Mouse (Mus musculus): ENCODE data around the gene Rcan2. TPM values are rescaled to one million over a fixed set of nuclear protein-coding genes. Genes with fewer than 3 reads are reported as not detected.
A peak's percentile ranks its signal among the peaks of the same experiment; 100 is the strongest.

The Rcan2 gene
- total RNA-seq (2014; rRNA removed; ENCODE audit: low replicate concordance) (125 and 167 TPM in 2 replicates), polyA plus RNA-seq (2015; fragmentation: Nextera tagmentation; extraction: Ambion mirVana) (83.8 and 94.3 TPM in 2 replicates)

DNA sequence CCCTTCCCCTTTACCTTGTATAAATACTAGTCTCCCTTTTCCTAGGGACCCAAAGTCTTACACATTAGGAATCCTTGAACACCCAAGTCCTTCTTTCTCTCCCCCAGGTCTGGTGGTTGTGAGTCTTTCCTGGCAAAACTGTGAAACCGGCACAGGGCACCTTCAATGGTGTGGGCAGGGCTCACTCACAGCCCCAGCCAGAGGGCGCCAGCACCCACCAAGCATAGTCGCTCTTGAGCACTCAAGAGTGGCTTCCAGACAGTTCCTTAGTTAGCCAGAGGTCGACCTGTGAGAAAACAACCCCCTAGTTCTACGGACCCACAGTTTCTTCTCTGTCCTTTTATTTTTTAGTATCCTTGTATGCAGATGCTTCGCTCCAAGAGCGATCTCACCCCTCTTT lies at the start of gene Rcan2:
Gene Rcan2, plus strand, starts transcription at position 275 of the 400 bp plus-strand sequence.
- Histone ChIP-seq H3K4me2 (ENCODE audit: low read depth, low read length) (peak within 1 kb of the TSS; percentile 82), H3K4me3 (ENCODE audit: low read depth, low read length) (peak within 1 kb of the TSS; percentile 72), H3K9ac (replicated peaks; ENCODE audit: low read depth, low read length) (peak within 1 kb of the TSS; percentile 86), H3K27ac (ENCODE audit: low read depth) (peak within 1 kb of the TSS; percentile 94), H3K36me3 (replicated peaks; ENCODE audit: control insufficient read depth, insufficient read depth, low read length) (no peaks in the 10 kb centered on the region), H3K4me1 (ENCODE audit: control insufficient read depth, insufficient read depth) (peaks cover 13% of the 10 kb centered on the region), H3K27me3 (ENCODE audit: control insufficient read depth, insufficient read depth, low read length) (no peaks in the 10 kb centered on the region), H3K9me3 (replicated peaks; ENCODE audit: control insufficient read depth, low read length) (no peaks in the 10 kb centered on the region)
- ATAC-seq (ENCODE audit: insufficient read depth, low read depth) (peak; percentile 77), DNase-seq (ENCODE audit: low spot score) (peak; percentile 72)
- WGBS: under 1% methylated on average over 7 of the region's 7 CpGs
- TF ChIP-seq EP300 (IDR thresholded peaks at IDR 0.05; ENCODE audit: low read depth) (0 out of 2 replicates have a peak, but pooled peaks have one; percentile 9), CTCF (IDR thresholded peaks at IDR 0.05; ENCODE audit: low read depth) (peak; percentile 80)

DNA sequence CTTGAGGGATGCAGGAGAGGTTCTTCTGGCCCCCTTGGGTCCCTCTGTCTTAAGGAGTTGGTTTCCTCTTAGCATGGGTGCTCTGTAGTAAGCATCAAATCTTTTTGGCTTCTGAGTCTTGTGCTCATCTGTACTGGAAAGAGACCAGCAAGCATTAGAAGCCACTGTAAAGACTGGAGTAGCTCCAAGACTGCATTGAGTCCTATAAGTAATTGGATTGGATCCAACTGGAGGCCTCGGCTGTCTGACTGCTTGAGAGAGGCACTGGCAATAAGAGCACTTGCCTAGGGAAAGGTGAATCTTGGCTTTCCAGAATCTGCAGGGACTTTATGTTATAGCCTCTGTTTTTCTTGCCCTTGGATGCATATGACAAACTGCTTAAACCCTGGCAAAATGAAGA lies 48.3 kb upstream of the Rcan2 start:
- Histone ChIP-seq H3K4me1 (ENCODE audit: control insufficient read depth, insufficient read depth) (peaks cover 7% of the 10 kb centered on the region; the same call in 1 of the 2 replicates), H3K9me3 (replicated peaks; ENCODE audit: control insufficient read depth, low read length) (no peaks in the 10 kb centered on the region), H3K4me3 (ENCODE audit: low read depth, low read length) (no peak overlapping the region), H3K36me3 (replicated peaks; ENCODE audit: control insufficient read depth, insufficient read depth, low read length) (peaks cover 31% of the 10 kb centered on the region), H3K9ac (replicated peaks; ENCODE audit: low read depth, low read length) (no peak overlapping the region), H3K27ac (ENCODE audit: low read depth) (no peak overlapping the region), H3K4me2 (ENCODE audit: low read depth, low read length) (no peak overlapping the region), H3K27me3 (ENCODE audit: control insufficient read depth, insufficient read depth, low read length) (no peaks in the 10 kb centered on the region)
- ATAC-seq (ENCODE audit: insufficient read depth, low read depth): no peak
- no peak for DNase-seq (ENCODE audit: low spot score)
- 44% methylated on average over 1 of the region's 1 CpGs for WGBS
- TF ChIP-seq CTCF (IDR thresholded peaks at IDR 0.05; ENCODE audit: low read depth) (no peak), EP300 (IDR thresholded peaks at IDR 0.05; ENCODE audit: low read depth) (no peak)

DNA sequence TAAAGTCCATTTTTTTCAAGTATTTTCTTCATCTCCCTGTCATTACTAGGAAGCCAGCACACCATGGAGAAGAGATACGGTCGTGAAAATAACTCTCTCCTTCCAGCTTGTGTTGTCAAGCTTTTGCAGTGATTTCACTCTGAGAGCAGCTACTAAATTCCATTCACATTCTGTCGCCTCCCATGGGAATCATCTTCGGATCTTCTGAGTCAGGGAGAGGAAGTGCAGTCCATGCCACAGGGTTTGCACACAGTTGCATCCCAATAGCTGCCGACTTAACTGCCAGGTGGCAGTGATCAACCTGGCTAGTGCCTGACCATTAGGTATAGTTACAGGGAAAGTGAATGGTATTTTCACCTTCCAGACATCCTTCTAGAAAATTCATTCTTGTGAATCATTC lies 46.5 kb upstream of the Rcan2 start:
- Histone ChIP-seq H3K27ac (ENCODE audit: low read depth) (no peak overlapping the region), H3K9me3 (replicated peaks; ENCODE audit: control insufficient read depth, low read length) (no peaks in the 10 kb centered on the region), H3K4me3 (ENCODE audit: low read depth, low read length) (no peak overlapping the region), H3K4me1 (ENCODE audit: control insufficient read depth, insufficient read depth) (peaks cover 7% of the 10 kb centered on the region; the same call in 1 of the 2 replicates), H3K36me3 (replicated peaks; ENCODE audit: control insufficient read depth, insufficient read depth, low read length) (peaks cover 18% of the 10 kb centered on the region), H3K9ac (replicated peaks; ENCODE audit: low read depth, low read length) (no peak overlapping the region), H3K27me3 (ENCODE audit: control insufficient read depth, insufficient read depth, low read length) (no peaks in the 10 kb centered on the region), H3K4me2 (ENCODE audit: low read depth, low read length) (no peak overlapping the region)
- 37% methylated on average over 5 of the region's 5 CpGs for WGBS
- ATAC-seq (ENCODE audit: insufficient read depth, low read depth) (no peak), DNase-seq (ENCODE audit: low spot score) (peak; percentile 30)
- no peak for TF ChIP-seq EP300 (IDR thresholded peaks at IDR 0.05; ENCODE audit: low read depth)
- TF ChIP-seq CTCF (IDR thresholded peaks at IDR 0.05; ENCODE audit: low read depth): no peak

DNA sequence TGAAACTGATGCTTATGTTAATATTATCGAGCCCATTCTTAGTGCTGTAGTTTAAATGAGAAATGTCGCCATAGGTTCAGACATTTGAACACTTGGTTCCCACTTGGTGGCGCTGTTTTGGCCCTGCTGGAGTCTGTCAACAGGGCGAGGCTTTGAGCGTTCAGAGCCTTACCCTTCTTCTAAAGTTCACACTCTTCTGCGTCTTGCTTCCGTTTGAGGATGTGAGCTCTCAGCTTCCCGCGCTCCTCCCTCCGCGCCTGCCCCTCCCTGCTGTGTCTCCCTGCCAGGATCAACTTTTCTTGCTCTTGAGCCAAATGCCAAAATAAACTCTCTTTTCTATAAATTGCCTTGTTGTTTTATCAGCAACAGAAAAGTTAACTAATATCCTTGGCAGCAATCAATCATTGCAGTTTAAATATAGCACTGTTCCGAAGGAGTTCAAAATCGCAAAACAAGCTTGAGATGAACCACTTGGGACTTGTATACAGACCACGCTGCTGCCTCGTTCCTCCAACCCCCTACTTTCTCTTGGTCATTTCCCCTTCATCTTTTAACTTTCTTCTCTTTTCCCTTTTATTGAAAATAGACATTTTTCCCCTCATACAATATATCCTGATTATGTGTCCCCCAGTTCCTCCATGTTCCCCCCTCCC lies 42.4 kb upstream of the Rcan2 start:
- Histone ChIP-seq H3K4me2 (ENCODE audit: low read depth, low read length) (peak overlapping the region; percentile 30), H3K27ac (ENCODE audit: low read depth) (no peak overlapping the region), H3K9ac (replicated peaks; ENCODE audit: low read depth, low read length) (no peak overlapping the region), H3K4me1 (ENCODE audit: control insufficient read depth, insufficient read depth) (no peaks in the 10 kb centered on the region), H3K36me3 (replicated peaks; ENCODE audit: control insufficient read depth, insufficient read depth, low read length) (no peaks in the 10 kb centered on the region), H3K4me3 (ENCODE audit: low read depth, low read length) (no peak overlapping the region), H3K27me3 (ENCODE audit: control insufficient read depth, insufficient read depth, low read length) (no peaks in the 10 kb centered on the region), H3K9me3 (replicated peaks; ENCODE audit: control insufficient read depth, low read length) (no peaks in the 10 kb centered on the region)
- peak; percentile 38 for TF ChIP-seq CTCF (IDR thresholded peaks at IDR 0.05; ENCODE audit: low read depth)
- no peak for TF ChIP-seq EP300 (IDR thresholded peaks at IDR 0.05; ENCODE audit: low read depth)
- peak; percentile 68; the same call in 1 of the 2 replicates for ATAC-seq (ENCODE audit: insufficient read depth, low read depth)
- DNase-seq (ENCODE audit: low spot score): peak; percentile 67
- 25% methylated on average over 15 of the region's 15 CpGs for WGBS

DNA sequence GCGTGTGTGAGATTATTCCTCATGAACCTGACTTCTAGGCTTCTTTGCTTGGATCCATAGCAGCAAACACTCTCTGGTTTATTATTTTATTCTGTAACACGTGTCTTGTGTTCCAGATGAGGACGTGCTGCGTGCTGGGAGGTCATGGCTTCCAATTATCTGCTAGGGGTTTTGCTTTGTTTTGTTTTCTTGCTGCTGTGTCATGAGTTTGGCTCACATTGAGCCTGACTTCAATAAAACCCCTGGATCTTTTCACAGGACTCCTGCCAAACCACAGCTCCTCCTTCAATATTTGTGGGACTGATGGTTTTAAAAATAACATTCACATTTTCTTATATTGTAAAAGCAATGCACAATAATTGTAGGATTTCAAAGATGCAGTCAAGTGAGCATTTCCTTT lies 16.6 kb upstream of the Rcan2 start:
- Histone ChIP-seq H3K4me3 (ENCODE audit: low read depth, low read length) (no peak overlapping the region), H3K9me3 (replicated peaks; ENCODE audit: control insufficient read depth, low read length) (0 out of 2 replicates have a peak, but pooled peaks cover 4% of the 10 kb centered on the region), H3K4me1 (ENCODE audit: control insufficient read depth, insufficient read depth) (peaks cover 4% of the 10 kb centered on the region; the same call in 1 of the 2 replicates), H3K4me2 (ENCODE audit: low read depth, low read length) (no peak overlapping the region), H3K36me3 (replicated peaks; ENCODE audit: control insufficient read depth, insufficient read depth, low read length) (no peaks in the 10 kb centered on the region), H3K27ac (ENCODE audit: low read depth) (no peak overlapping the region), H3K9ac (replicated peaks; ENCODE audit: low read depth, low read length) (no peak overlapping the region), H3K27me3 (ENCODE audit: control insufficient read depth, insufficient read depth, low read length) (no peaks in the 10 kb centered on the region)
- DNase-seq (ENCODE audit: low spot score): no peak
- ATAC-seq (ENCODE audit: insufficient read depth, low read depth): no peak
- TF ChIP-seq EP300 (IDR thresholded peaks at IDR 0.05; ENCODE audit: low read depth) (no peak), CTCF (IDR thresholded peaks at IDR 0.05; ENCODE audit: low read depth) (no peak)
- WGBS: 72% methylated on average over 4 of the region's 4 CpGs
